Mouse (Mus musculus) embryonic facial prominence, embryonic 12.5 days (tissue): ENCODE results near the gene Gm27179. TPM values are rescaled to one million over a fixed set of nuclear protein-coding genes. Genes with fewer than 3 reads are reported as not detected.
"Not testable (repeated sequence)": the region's sequence is repeated elsewhere in the genome, so short reads cannot be mapped to it uniquely, and the experiment has no call there.

Source experiments
- ATAC-seq: fragments of 200-750 bp; cut with Nextera tagmentation; 2 replicates; pipeline ENCODE4 v1.8.0; 2017; ENCODE audit not compliant: insufficient number of reproducible peaks, insufficient read depth, low FRiP score, low TSS enrichment
- H3K27ac ChIP-seq: fragments of 300-500 bp; sonication (generic); 2 replicates; pipeline ENCODE4 v1.5.1; 2016; ENCODE audit warnings: mild to moderate bottlenecking
- H3K27me3 ChIP-seq: fragments of 300-500 bp; sonication (generic); 2 replicates; pipeline ENCODE4 v1.6.1; 2016; ENCODE audit warnings: mild to moderate bottlenecking, moderate library complexity
- H3K36me3 ChIP-seq: fragments of 300-500 bp; sonication (generic); 2 replicates; pipeline ENCODE4 v1.6.1; 2016; ENCODE audit warnings: mild to moderate bottlenecking
- H3K4me1 ChIP-seq: fragments of 300-500 bp; sonication (generic); 2 replicates; pipeline ENCODE4 v1.6.1; 2016
- H3K4me2 ChIP-seq: fragments of 300-500 bp; sonication (generic); replicated peaks from 2 replicates; pipeline ENCODE4 v1.6.1; 2016; ENCODE audit warnings: mild to moderate bottlenecking, moderate library complexity
- H3K4me3 ChIP-seq: fragments of 300-500 bp; sonication (generic); 2 replicates; pipeline ENCODE4 v1.5.1; 2016; ENCODE audit warnings: mild to moderate bottlenecking
- H3K9ac ChIP-seq: fragments of 300-500 bp; sonication (generic); 2 replicates; pipeline ENCODE4 v1.6.1; 2016; ENCODE audit warnings: mild to moderate bottlenecking, moderate library complexity
- H3K9me3 ChIP-seq: fragments of 300-500 bp; sonication (generic); 2 replicates; pipeline ENCODE4 v1.6.1; 2016; ENCODE audit warnings: mild to moderate bottlenecking, moderate library complexity
- WGBS: fragments of 180-500 bp; shearing (Covaris S2); methylation state at CpG from one replicate; pipeline ENCODE4 v1.1.7; 2016; 5-methylcytosine and 5-hydroxymethylcytosine counted together
- polyA plus RNA-seq: library from polyadenylated mRNA; unstranded; fragments of >200 nt; fragmentation: Nextera tagmentation; extraction: Ambion mirVana; gene quantifications from 2 replicates; pipeline ENCODE4 v1.2.1, GENCODE M21; 2016

Gm27179 gene
- polyA plus RNA-seq, 1 experiment from 2014 or later = not detected

DNA sequence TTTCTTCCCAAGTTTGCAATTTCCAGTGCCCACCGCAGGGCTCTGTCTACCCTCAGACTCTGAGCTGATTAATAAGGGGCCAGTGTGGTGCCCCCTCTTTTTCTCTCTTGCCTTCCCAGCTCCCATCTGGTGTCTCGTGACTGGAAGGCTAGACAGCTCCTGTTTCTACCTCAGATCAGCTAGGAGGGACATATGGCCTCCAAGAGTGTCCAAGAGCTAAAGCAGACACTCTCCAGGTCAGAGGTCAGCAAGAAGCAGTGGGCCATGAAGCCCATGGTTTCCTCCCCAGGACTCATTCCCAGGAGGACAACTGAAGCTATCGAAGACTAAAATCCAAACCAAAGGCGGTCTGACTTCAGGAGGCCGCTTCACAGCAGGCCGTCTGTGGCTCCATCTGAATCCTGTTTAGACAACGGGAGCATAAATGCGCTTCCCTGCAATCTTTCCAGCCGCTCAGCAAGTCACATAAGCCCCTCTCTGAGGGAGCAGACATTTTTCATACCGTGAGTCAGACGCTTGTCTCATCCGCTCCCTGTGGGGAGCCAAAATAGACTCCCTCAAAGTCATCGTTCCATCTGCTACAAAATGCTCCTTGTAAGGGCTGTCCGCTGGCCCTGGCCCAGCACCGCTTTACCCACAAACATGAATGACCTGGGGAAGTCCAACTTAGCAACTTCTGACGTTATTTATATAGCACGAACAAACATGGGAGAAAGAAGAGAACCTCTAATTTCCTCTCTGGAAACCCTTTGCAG, 44.6 kb downstream of the Gm27179 start:
- H3K9me3 ChIP-seq, H3K4me3 ChIP-seq, H3K27ac ChIP-seq, ATAC-seq, H3K9ac ChIP-seq, H3K4me1 ChIP-seq, H3K4me2 ChIP-seq, H3K27me3 ChIP-seq, H3K36me3 ChIP-seq: not testable (repeated sequence)
- no CpG with 5 or more reads among the region's 17 CpGs for WGBS

DNA sequence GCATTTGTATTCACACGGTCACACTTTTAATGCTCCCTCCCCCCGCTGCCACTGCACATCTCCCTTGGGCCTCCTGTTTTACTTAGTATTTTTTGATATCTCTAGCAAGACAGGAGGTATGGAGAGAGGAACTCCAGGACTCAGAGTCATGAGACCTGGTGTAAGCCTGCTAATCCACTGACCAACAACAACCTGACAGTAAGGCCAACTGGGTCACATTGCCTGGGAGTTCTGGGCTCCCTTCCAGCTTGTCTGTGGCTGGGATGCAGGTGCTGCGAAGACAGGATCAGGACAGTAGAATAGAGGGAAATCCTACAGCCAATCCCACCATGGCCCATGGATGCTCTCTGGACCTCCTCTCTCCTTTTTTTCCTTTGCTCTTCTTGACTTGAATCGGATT, 47.9 kb downstream of the Gm27179 start:
- H3K27me3 ChIP-seq, H3K27ac ChIP-seq, H3K9me3 ChIP-seq, H3K36me3 ChIP-seq, H3K4me3 ChIP-seq, H3K4me2 ChIP-seq, ATAC-seq, H3K4me1 ChIP-seq, H3K9ac ChIP-seq: not testable (repeated sequence)
- no CpG with 5 or more reads among the region's 4 CpGs for WGBS

Other genes with a start within 250 kb of the Gm27179 start
- 0.05 TPM in 1 of 2 replicates, not detected in the other for gene Synb, start 218.2 kb downstream of the Gm27179 start, polyA plus RNA-seq
- gene Gm16867, start 9.2 kb downstream of the Gm27179 start, polyA plus RNA-seq = not detected in 2 replicates
- gene Entpd4b, start 42.9 kb upstream of the Gm27179 start, polyA plus RNA-seq = 14.2 and 14.5 TPM in 2 replicates